Mouse (Mus musculus) CH12.LX (cell line): ENCODE measurements around the gene Tnpo1. TPM values are rescaled to one million over a fixed set of nuclear protein-coding genes. Genes with fewer than 3 reads are reported as not detected.

Experiments
- DNase-seq: peaks from one replicate; pipeline ENCODE4 v3.0.0-alpha.2; 2013; ENCODE audit errors: extremely low read depth
- H3K27ac ChIP-seq: 2 replicates; pipeline ENCODE4 v1.5.1; 2012; ENCODE audit warnings: low read depth, mild to moderate bottlenecking, control low read depth, moderate library complexity; ENCODE audit not compliant: insufficient read depth
- H3K27me3 ChIP-seq: replicated peaks from 2 replicates; pipeline ENCODE3; 2012; ENCODE audit warnings: inconsistent platforms
- H3K36me3 ChIP-seq, 2 experiments: replicated peaks in 1 of 2; 2 replicates each; pipeline versions ENCODE3 to v1.6.1; 2012; ENCODE audit warnings: inconsistent platforms in 1 of 2, low read length in 1 of 2, mild to moderate bottlenecking in 1 of 2, mixed read lengths in 1 of 2, moderate library complexity in 1 of 2; ENCODE audit not compliant: control insufficient read depth in 1 of 2, insufficient read depth in 1 of 2
- H3K4me1 ChIP-seq, 2 experiments: 2 replicates each; pipeline ENCODE4 v1.6.1; 2012; ENCODE audit warnings: inconsistent platforms in 1 of 2, moderate library complexity in 1 of 2; ENCODE audit not compliant: insufficient read depth in 2 of 2, control insufficient read depth in 1 of 2
- H3K4me2 ChIP-seq: 2 replicates; pipeline ENCODE4 v1.6.1; 2012; ENCODE audit warnings: low read depth, mild to moderate bottlenecking, control low read depth; ENCODE audit not compliant: poor library complexity, insufficient read depth, severe bottlenecking
- H3K4me3 ChIP-seq, 3 experiments: fragments of 150-350 bp in 1 of 3; sonication (generic) in 1 of 3; replicated peaks in 1 of 3; 2 replicates each; pipeline versions ENCODE3 to v1.5.1; 2011 to 2012; ENCODE audit warnings: low read depth in 2 of 3, low read length in 2 of 3, mild to moderate bottlenecking in 2 of 3, moderate library complexity in 2 of 3, control low read depth in 1 of 3, improper control_type of control experiment in 1 of 3, inconsistent platforms in 1 of 3, mixed read lengths in 1 of 3; ENCODE audit not compliant: poor library complexity in 1 of 3
- H3K79me2 ChIP-seq: replicated peaks from 2 replicates; pipeline ENCODE4 v1.6.1; 2012; ENCODE audit warnings: mild to moderate bottlenecking, moderate library complexity; ENCODE audit not compliant: control insufficient read depth, poor library complexity, insufficient read depth, severe bottlenecking; ENCODE audit errors: extremely low read depth
- H3K9ac ChIP-seq: 2 replicates; pipeline ENCODE4 v1.6.1; 2012; ENCODE audit warnings: low read depth, mild to moderate bottlenecking, control low read depth, moderate library complexity; ENCODE audit not compliant: insufficient read depth
- H3K9me3 ChIP-seq: replicated peaks from 2 replicates; pipeline ENCODE3; 2012; ENCODE audit warnings: low read length, inconsistent platforms, mixed read lengths
- CHD1 ChIP-seq: IDR thresholded peaks from 2 replicates; pipeline ENCODE4 v1.6.1; 2012; ENCODE audit warnings: low read depth, low read length, improper control_type of control experiment, inconsistent platforms
- ELF1 ChIP-seq: IDR thresholded peaks from 2 replicates; pipeline ENCODE4 v1.6.1; 2014; ENCODE audit warnings: low read depth, mild to moderate bottlenecking, inconsistent platforms, low read length, improper control_type of control experiment
- ETS1 ChIP-seq: conservative IDR thresholded peaks from 2 replicates; pipeline ENCODE4 v1.6.1; 2012; ENCODE audit warnings: low read depth, mild to moderate bottlenecking, inconsistent platforms, low read length, improper control_type of control experiment, moderate library complexity
- JUND ChIP-seq: conservative IDR thresholded peaks from 2 replicates; pipeline ENCODE4 v1.6.1; 2011; ENCODE audit warnings: low read depth, low read length, improper control_type of control experiment
- TCF12 ChIP-seq: IDR thresholded peaks from 2 replicates; pipeline ENCODE4 v1.6.1; 2014; ENCODE audit warnings: low read depth, mild to moderate bottlenecking, inconsistent platforms, low read length, improper control_type of control experiment
- ZNF384 ChIP-seq: IDR thresholded peaks from 2 replicates; pipeline ENCODE4 v1.6.1; 2012; ENCODE audit warnings: low read depth, low read length, improper control_type of control experiment, inconsistent platforms
- dilution Hi-C: fragments of 300-500 bp; cut with MboI; formaldehyde crosslinking; loops from 2 replicates; pipeline ENCODE4 v1.14.3; 2020; ENCODE audit warnings: low sequenced_read_pairs; ENCODE audit not compliant: extremely low pct_unique_long_range_greater_than_20kb, extremely low pct_ligation_motif_present
- in situ Hi-C: fragments of 300-500 bp; cut with MboI; formaldehyde crosslinking; loops from 3 replicates; pipeline ENCODE4 v1.14.3; 2019; ENCODE audit warnings: low sequenced_read_pairs, low pct_ligation_motif_present, low pct_unique_long_range_greater_than_20kb, mixed read lengths
- polyA plus RNA-seq: library from polyadenylated mRNA; unstranded; fragments of >175 nt; gene quantifications from 2 replicates; pipeline ENCODE4 v1.2.1, GENCODE M21; 2012; ENCODE audit warnings: low read depth; ENCODE audit not compliant: insufficient read length
- total RNA-seq, 2 experiments: library from RNA; depleted of rRNA; stranded (reverse); fragments of 300-350 nt in 1 of 2; fragments of >200 nt in 1 of 2; gene quantifications; 2 replicates each; pipeline ENCODE4 v1.2.3; 2012 to 2014

Gene Tnpo1
- total and polyA plus RNA-seq, 3 experiments, result 93.6 to 105 (median 95.9) TPM

- Histone ChIP-seq H3K4me1 (0 out of 4 replicates have a peak, but pooled peaks cover 0 to 4% of the 10 kb centered on the region in 2 experiments), H3K9me3 (no peaks in the 10 kb centered on the region), H3K9ac (no peak overlapping the region), H3K4me2 (no peak overlapping the region), H3K79me2 (peaks cover 13% of the 10 kb centered on the region), H3K27me3 (no peaks in the 10 kb centered on the region), H3K36me3 (peaks cover 50 to 91% of the 10 kb centered on the region in 2 experiments), H3K4me3 (no peak overlapping the region), H3K27ac (no peak overlapping the region)
- in situ Hi-C loops (no loop called here), dilution Hi-C loops (no loop called here)
- DNase-seq, result no peak
- TF ChIP-seq CHD1 (no peak), TCF12 (no peak), ZNF384 (no peak), ELF1 (no peak)
These were observed 45.8 kb downstream of the Tnpo1 start for GRCm38 (mm10) chr13:98880336-98880735.

GRCm38 (mm10) chr13:98879422-98879821 lies 46.8 kb downstream of the Tnpo1 start:
- no peak overlapping the region for H3K9ac ChIP-seq
- H3K27ac ChIP-seq, result no peak overlapping the region
- H3K4me1 ChIP-seq, result peaks cover 1 to 4% of the 10 kb centered on the region in 2 experiments; a peak in 1 of 4 replicates
- peaks cover 56 to 91% of the 10 kb centered on the region in 2 experiments for H3K36me3 ChIP-seq
- TF ChIP-seq JUND (no peak), ETS1 (no peak)
- H3K4me2 ChIP-seq, result no peak overlapping the region
- H3K4me3 ChIP-seq, result no peak overlapping the region
- in situ Hi-C loops (loop anchor here (10.0 kb wide), 1 partner anchor 215 kb away; no protein-coding TSS in a partner anchor), dilution Hi-C loops (no loop called here)
- H3K27me3 ChIP-seq, result no peaks in the 10 kb centered on the region
- peaks cover 15% of the 10 kb centered on the region for H3K79me2 ChIP-seq
- H3K9me3 ChIP-seq, result no peaks in the 10 kb centered on the region
- DNase-seq, result no peak

- DNase-seq, result no peak
- H3K27ac ChIP-seq, result no peak overlapping the region
- dilution Hi-C loops, result no loop called here
- TF ChIP-seq TCF12, result no peak
- peaks cover 16% of the 10 kb centered on the region for H3K79me2 ChIP-seq
- in situ Hi-C loops, result loop anchor here (10.0 kb wide), 1 partner anchor 218 kb away; no protein-coding TSS in a partner anchor
- no peaks in the 10 kb centered on the region for H3K27me3 ChIP-seq
- no peaks in the 10 kb centered on the region for H3K9me3 ChIP-seq
- no peak overlapping the region for H3K4me2 ChIP-seq
- H3K9ac ChIP-seq, result no peak overlapping the region
- no peak overlapping the region for H3K4me3 ChIP-seq
- H3K36me3 ChIP-seq, result peaks cover 49 to 91% of the 10 kb centered on the region in 2 experiments
- H3K4me1 ChIP-seq, result peaks cover 4% of the 10 kb centered on the region in 2 experiments; a peak in 2 of 4 replicates
These were observed 49.0 kb downstream of the Tnpo1 start for GRCm38 (mm10) chr13:98877165-98877564.
